Mouse (Mus musculus) embryo, embryonic 11.5 days (tissue): ENCODE measurements around the gene Phf5a.

Experiments
- DNase-seq: peaks from one replicate; pipeline ENCODE4 v3.0.0-alpha.2; 2012; ENCODE audit warnings: low read depth, low spot score

The Phf5a gene

DNA sequence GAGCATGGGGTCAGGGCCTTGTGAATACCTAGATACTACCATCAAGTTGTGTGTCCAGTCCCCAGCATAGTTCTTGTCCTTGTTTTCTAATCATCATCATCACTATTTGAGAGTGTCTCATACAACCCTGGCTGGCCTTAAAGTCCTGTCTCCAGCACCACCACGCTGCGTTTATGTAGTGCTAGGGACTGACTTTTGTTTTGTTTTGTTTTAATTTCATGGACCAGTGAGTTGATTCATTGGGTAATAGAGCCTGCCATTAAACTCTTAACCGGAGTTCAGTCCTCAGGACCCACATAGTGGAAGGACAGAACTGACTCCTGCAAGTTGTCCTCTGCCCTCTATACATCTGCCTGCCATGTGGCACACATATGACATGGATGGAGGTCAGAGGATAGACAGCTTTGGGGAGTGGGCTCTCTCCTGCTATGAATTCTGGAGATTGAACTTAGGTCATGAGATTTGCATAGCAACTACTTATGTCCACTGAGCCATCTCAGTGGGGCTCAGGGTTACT, 13.8 kb upstream of the Phf5a start:
- DNase-seq, result no peak

DNA sequence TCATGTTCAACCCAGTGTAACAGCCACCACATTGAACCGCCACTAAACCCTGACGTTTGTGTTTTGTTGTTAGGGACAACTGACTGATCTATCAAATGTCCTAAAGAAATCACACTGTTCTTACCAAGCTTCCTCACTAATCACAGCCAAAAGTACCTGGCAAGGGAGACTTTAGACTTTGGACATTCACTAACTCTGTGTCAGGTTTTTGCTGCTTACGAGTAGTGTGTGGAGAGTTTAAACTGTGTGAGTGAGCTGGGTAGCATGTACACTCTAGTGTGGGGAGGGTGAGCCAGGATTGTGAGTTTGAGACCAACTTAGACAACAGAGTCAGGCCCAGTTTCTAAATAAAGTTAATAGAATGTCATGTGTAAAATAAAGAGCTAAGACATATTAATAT, 10.6 kb upstream of the Phf5a start:
- no peak for DNase-seq

DNA sequence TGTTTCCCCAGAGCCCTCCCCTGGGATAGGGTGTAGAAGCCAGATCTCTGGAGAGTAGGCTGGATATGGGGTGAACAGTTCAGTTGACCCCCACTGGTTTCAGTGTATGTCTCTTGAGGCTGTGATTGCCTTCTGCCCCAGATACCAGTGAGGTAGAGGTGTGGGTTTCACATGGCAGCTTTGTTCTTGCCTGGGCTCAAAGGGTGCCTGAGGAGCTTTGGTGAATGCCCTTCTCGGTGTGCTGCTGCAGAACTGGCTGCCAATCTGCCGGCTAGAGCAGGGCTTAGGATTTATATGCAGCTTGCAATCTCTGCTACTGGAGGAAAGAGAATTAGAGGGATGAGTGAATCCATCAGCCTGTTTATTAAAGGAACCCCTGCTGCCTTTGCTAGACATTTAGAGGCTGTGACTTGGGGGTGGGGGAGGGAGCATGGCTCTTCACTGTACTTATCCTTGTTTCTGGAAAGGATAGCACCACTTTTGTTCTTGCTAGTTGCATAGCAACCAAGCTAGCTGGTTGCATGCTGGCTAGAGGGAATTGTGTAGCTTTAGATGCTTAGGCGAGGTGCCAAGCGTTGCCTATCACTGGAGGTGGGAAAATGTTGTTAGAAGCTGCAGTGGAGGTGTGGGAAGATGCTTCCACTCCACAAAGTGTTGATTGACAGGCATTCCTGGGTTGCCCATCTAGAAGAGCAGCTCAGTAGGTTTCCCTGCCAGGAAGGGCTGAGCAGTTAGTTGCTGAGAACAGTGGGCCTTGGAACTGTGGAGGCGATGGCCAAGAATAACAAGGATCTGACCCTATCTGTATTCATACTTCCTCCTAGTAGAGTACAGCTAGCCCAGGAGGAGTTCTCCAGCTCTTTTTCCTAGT, 8.1 kb upstream of the Phf5a start:
- no peak for DNase-seq

DNA sequence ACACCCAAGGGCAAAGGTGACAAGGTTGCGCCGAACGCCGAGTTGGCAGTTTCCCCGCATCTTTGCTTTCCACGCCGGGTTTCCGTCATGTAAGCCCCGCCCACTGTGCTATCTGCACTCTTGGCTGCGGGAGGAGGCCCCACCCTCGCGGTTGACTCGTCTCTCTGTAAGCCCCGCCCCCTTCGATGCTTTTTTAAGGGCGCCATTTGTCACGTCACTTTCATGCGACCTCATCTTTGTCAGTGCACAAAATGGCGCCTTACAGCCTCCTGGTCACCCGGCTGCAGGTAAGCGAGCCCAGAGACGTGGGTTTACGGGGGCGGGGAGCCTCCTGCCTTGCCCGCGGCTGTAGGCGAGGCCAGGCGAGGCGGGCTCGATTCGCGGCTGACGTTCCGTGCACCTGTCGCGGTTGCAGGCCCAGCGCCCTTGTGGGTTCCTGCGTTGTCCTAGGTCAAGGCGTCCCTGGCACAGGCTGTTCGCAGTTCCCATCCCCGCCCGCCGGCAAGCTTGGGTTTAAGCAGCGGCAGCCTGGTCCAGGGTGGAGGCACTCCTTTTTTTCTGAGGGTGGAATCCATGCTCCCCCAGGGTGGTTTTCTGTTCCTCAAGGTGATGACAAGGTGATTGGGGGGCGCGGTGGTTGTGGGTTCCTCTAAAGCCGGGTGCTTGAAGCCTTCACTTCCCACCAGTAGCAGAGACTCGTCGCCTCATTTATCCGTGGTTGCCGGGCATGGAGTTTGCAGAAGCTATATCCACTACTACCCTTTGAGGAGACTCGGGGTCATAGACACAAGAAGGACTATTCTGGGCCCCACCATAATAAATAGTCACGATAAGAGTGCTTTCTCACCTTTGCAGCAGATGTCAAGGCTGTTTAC, 788 bp upstream of the Phf5a start, which contains the start of gene Aco2:
Gene Aco2 (plus strand): TSS at position 48 of the 875 bp plus-strand sequence.
- DNase-seq, result peak; percentile 99

DNA sequence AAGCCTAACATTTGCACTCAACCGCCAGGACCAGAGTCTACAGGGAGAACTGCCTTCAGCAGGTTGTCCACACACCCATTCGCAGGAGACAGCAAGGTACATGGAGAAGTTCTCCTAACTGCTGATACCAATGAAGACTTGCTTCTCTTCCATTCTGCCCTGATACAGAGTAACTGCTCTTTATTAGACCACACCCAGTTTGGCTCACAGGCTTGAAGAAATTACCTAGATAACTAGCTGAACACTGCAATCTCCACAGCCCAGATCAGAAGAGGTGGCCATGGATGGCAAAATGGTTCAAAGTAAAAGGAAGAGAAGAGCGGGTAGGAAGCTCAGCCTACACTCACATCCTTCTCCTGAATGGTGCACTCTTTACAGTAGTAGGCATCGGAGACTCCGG, 1.7 kb downstream of the Phf5a start:
- DNase-seq, result no peak

DNA sequence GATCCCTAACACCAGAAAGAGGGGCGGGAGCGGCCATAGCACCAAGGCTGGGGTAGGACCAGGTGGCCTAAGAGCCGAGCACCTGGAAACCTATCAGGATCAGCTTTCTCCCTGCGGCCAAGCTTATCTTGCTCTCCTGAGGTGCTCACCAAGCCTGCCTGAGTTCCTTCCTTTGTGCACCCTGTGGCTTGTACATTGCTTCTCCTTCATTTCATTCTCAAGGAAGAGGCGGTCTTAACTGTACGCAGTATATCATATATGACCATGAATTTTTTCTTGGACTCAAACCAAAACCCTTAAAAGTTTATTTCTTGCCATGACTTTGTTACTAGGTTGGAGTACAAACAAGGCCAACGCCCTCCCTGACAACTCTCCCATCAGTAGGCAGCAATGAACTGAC, 7.5 kb downstream of the Phf5a start:
- no peak for DNase-seq

DNA sequence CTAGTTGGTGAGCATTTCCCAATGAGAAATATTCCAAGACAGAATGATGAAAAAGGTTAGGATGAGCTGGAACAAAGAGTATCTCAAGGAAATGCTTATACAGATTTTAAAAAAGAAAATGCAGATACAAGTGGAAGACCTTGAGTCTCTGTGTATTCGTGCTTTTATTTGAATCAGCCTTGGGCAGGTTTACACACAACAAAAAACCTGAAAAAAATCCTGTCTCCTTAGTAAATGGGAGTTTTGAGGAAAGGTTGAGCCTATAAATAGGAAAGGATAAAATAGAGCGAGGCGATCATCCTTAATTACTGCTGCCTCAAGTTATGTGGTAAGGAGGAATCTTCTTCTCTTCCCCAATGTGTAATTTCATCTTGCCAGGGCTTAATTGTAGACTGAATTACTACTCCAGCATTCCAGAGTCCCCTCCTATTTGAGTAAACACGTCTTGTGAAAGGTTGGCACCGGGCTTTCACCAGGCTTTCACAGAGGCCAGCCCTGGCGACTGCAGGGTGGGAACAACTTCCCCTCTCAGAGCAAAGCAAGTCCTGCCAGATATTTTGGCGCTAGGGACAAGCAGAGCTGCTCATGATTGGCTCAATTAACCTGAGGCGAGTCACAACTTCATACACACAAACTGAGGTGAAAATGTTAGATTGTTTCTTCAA, 11.1 kb downstream of the Phf5a start:
- DNase-seq, result no peak

DNA sequence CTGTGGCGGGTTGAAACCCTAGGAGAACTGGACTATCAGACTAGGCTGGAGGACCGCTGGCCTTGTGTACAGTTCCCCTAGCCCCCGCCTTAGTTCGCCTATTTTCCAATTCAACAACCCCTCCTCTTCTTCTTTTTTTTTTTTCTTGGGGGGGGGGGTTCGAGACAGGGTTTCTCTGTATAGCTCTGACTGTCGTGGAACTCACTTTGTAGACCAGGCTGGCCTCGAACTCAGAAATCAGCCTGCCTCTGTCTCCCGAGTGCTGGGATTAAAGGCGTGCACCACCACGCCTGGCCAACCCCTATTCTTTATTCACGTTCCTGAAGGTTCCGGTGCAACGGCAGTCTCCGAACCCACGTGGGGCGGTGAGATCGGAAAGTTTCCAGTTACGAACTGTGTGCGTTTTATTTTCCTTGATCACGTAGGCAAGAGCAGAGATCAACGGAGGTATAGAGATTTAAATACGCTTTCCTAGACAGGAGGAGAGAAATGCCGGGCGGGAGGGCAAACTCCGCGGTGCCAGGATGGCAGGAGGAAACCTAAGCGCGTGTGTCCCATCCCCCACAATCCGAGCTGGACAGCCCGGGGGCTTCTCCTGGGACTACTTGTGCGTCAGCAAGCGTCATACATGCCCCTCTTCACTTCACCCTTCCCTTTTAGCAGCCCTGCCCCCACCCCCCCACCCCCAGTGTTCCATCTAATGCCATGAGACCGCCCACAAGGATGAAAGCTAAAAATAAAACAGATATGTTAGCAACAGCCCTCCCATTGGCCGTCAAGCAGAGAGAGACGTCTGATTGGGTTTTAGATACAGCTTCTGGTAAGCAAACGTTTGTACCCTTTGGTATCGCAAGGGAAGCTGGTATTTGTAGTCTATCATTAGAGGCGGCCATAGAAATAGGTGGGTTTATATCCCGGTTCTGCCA, 12.1 kb downstream of the Phf5a start:
- peak; percentile 83 for DNase-seq

DNA sequence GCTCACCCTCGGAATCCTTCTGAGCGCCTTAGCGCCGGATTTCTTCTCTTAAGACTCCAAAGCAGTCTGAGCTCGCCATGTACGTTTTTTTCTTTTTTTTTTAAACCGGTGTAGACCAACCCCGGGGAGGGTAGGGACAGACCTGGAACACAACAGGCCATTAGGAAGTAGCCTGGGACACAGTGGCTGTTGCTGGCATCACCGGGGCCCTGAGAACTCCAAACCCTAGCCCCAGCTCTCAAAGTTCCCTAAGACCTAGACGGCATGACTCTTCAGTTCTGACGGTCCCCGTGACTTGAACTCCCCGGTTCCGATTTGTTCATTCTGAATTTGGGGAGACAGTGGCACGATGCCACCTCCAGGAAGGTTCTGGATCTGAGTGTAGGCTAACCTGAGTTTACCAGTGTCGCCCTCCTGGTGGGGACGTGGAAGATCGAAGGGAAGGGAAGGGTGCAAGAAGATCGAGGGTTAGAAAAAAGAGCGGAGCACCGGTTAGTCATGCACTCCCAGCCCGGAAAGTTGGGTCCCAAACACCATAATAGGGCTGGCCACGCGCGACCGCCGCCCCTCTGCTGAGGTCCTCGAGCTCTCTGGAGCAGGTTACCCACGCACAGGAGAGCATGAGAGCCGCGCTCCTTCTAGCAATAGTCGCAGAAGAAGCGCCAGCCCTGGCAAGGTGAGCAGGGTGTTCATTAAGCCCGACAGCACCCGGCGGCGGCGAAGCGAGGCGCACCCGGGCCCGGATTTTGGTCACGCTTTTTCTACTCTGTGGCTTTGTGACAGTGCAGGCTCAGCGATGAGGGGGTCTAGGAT, 13.0 kb downstream of the Phf5a start, which contains the start of gene Tob2:
Gene Tob2 (minus strand): TSS at position 280 of the 813 bp plus-strand sequence.
- no peak for DNase-seq

DNA sequence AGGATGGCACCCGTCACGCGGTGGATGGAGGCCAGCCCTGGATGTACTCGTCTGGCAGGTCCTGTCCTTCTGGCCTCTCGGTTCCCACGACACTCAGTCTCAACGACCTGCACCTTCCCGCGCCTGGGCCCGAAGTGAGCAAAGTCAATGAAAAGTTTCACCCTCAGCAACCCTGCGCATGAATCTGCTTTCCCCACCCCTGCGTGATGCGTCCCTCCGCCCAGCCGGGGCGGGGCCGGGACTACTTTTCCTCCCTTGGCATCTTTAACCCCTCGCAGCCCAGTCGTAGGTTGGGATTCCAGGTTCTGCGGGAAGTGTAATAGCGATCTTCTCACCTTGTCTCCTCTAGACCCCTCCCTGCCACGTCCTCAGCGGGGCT, 13.6 kb downstream of the Phf5a start:
- peak; percentile 86 for DNase-seq

DNA sequence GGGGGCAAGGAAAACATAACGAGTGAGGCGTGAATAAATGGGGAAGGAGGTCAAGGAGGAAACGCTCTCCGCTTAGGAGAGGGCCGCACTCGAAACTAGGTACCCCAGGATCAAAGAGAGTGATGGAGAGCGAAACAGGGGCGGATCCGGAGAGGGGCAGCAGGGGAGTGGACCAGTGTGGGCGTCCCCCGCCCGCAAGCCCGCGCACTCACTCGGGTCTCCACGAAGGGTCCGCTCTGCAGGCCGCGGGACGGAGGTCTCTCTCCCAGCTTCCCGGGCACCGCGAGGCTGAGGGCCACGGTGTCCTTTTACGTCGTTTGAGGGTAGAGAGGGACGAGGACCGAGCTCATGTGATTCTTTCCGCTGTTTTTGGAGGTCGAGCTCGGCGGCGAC, 14.0 kb downstream of the Phf5a start:
- DNase-seq, result peak; percentile 39

DNA sequence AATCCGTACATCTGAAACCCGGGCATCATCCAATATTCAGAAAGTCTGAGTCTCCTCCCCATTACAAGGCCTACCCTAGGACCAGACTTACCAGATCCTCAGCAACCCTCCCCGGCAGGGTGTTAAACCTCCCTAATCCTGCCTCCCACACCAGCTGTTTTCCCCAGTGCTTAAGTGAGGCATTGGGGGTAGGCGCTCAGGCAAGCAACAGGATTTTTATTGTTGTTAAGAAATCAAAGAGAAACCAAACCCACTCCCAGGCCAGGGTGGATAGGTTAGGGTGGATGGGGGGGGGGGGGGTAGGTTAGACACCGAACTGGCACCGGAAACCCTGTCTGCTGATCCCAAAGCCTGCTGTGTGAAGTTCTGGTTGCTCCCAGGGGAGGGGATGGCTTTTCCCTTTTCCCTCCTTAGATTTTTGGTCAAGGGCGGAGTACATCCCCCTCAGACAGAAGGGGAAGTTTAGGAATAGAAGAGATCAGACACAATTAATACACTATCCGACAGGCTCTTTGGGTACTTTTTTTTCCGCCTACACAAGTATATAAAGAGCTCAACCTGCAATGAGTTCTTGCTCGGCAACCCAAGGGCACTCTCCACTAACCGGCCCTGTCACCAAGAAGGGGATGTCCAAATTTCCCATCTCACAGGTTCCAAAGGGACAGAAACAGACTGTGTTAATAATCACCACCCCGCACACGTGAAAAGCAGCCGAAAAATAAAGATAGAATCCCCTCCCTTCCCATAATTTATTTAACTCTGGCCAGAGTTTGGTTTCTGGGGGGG, 14.6 kb downstream of the Phf5a start:
- no peak for DNase-seq

DNA sequence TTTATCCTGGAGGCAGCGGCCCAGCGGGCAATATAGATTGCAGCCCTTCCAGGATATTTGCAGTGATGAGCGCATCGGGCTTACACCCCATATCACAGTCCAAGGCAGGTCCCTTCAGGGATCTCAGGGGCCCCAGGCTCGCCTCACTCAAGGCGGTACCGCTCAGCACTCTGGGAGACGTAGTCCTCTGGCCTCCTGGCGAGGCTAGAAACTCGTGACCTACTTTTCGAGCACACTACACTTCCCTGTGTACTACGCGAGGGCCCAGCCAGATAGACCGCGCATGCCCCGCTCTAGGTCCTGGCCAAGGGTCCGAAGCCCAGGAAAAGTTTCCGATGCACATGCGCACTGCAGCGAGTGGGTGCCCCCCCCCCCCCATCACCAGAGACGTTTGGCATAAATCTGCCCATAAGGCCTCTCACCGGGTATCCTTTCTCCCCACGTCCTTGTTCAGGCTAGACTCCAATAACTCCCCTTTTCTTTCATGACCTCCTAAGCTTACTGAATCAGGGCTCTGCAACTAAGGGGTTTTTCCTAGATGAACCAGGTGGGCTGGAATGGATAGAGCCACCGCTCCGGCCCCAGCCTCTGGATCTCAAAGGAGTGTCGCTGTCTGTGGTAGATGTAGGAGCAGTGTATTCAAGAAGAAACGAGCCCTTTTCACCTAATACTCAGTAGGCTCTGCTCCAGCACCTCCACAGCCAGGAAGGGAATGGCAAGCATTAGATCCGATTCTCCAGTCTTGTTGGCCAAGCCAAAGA, 15.5 kb downstream of the Phf5a start:
- peak; percentile 83 for DNase-seq

DNA sequence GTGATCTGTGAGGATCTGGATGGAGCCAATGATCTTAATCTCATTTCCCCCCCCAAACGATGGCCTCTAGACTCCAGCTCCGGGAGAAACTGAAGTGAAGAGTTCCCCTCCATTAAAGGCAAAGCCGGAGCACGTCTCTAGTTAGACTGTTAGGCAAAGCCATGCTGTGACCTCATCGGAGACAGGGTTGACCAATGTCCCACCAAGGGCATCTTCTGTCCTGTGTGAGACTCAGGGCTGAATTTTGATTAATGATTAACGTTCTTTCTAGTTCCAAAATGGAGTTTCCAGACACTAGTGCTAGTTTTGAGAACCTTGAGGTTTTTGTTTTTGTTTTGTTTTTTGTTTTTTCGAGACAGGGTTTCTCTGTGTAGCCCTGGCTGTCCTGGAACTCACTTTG, 18.6 kb downstream of the Phf5a start:
- DNase-seq, result no peak

DNA sequence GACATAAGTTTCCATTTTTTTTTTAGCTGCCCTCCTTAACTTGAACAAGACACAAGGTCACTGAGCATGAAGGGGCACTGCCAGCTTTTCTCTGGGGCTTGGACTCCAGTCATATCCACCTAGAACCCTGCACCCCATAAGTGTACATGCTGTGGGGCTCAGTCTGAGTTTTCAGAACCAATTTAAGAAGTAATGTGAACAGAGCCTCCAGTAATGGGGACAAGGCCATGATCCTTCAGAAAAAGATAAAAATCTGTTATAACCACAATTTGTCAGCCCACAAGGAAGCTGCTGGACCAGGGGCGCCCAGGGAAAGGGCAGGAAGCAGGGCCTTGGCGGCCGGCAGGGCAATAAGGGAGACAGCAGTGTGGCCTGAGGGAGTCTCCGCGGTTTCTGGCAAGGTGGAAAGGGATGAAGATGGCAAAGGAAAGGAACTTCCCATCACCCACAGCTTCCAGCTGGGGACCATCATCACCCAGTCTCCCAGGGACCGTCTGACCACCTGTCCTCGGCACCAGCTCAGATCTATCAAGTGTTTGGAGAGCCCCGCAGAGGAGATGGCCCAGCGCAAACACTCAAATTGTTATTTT, 19.2 kb downstream of the Phf5a start:
- DNase-seq, result no peak

DNA sequence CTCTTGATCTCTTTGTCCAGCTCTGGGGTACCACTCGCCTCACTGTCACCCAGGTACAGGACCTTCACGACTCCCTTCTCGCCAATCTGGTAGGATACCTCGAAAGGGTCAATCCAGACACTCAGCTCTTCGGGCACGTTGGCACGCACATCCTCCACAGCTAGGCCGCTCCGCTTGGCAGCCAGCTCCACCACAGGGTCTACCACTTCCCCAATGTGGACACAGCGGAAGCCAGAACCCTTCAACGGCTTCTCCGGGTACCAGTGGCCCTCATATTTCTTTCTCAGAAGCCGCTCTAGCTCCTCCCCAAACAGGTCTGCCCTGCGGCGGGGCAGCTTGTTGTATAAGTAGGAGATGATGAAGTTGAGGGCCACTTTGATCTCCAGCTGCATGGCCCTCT, 20.3 kb downstream of the Phf5a start:
- no peak for DNase-seq

DNA sequence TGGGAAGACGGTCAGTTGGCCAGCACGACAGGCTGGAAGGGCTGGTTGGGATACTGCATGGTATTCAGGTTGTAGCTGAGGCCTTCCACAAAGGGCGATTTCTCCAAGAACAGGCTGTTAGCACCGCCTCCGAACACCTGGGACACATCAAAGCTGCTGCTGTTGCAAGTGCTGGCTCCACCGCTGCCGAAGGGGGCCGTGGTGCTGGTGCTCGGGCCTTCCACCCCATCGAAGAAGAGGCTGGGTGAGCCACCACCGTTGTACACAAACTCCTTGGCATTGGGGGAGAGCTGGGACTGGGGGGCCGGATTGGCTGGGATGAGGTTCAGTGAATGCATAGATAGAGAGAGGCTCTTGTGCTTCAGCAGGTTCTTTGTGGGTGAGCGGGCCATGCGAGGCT, 21.0 kb downstream of the Phf5a start:
- no peak for DNase-seq

DNA sequence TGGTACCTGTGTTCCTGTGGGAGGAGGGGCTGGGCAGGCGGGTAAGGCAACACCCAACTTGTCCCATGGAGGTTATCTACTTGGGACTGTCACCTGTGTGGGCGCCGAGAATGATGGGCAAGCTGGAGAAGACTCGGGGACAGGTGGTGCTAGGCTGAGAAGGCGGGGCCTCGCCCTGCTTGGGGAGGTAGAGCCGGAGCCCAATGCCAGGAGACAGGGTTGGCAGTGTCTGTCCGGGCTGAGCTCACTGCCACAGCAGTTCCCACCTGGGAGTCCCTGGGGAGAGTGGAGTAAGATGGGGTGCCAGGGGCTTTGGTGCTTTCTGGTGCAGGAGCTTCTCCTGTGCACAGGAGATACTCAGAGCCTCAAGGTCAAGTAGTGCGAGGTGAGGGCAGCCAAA, 22.6 kb downstream of the Phf5a start:
- no peak for DNase-seq
